Mouse (Mus musculus): ENCODE data around the gene Gm3033. TPM values are rescaled to one million over a fixed set of nuclear protein-coding genes. Genes with fewer than 3 reads are reported as not detected.
"Not testable (repeated sequence)": the region's sequence is repeated elsewhere in the genome, so short reads cannot be mapped to it uniquely, and the experiment has no call there.

The Gm3033 gene
- not detected in 2 replicates for polyA plus RNA-seq (2015; fragmentation: Nextera tagmentation; extraction: Ambion mirVana)

DNA sequence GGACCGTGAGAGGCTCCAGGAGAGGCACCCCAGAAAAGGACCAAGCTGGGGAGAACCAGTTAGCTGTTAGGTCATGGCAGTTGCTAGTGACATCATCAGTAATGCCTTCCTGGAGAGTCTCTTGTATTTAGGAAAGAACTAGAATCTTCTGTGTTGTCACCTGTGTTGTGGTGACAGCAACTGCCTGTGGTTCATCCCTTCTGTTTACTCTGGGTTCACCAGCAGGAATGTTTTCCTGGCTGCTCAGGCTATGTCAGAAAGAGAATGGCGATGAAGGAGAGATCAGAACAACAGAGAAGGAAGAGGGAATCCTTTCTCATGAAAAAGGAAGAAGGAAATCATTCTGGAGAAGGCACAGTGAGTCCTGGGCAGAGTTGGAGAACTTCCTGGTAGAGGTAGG lies at the start of gene Gm3033:
Gm3033 (plus strand) TSS at position 301 of the 400 bp plus-strand sequence.
- not testable (repeated sequence) for H3K9me3 ChIP-seq (replicated peaks; ENCODE audit: control insufficient read depth, low read length); H3K4me1 ChIP-seq (ENCODE audit: control insufficient read depth, low read depth, low read length); H3K27me3 ChIP-seq (ENCODE audit: control insufficient read depth, insufficient read depth, low read depth, low read length); H3K9ac ChIP-seq (ENCODE audit: low read depth, low read length); H3K36me3 ChIP-seq (ENCODE audit: control insufficient read depth, insufficient read depth); H3K4me3 ChIP-seq (ENCODE audit: low read depth, low read length); ATAC-seq (ENCODE audit: low read depth); H3K4me2 ChIP-seq (ENCODE audit: low read depth, low read length); H3K27ac ChIP-seq (ENCODE audit: low read length)
- no CpG with 5 or more reads among the region's 2 CpGs for WGBS (ENCODE audit: insufficient replicate concordance)

DNA sequence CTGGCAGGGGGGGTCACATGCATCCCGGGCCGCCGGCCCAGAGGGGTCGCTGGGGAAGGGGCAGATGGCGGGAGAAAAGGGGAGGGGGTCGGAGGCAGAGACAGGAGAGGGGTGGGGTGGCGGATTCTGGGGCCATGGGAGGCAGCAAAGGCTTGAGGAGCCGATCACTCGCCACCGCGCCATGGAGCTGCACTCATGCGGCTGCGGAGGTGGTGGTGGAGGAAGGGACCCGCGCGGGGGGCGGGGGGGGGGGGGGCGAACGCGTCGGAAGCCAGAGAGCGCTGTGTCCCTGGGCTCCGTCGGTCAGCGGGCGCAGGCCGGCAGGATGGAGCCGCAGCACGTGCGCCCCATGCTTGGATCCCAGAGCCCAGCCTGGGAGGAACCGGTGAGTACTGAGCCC lies 36.3 kb upstream of the Gm3033 start, which contains the start of gene Gm3002:
Gm3002 (plus strand) TSS at position 301 of the 400 bp plus-strand sequence.
- H3K9ac ChIP-seq (ENCODE audit: low read depth, low read length); H3K4me2 ChIP-seq (ENCODE audit: low read depth, low read length); H3K9me3 ChIP-seq (replicated peaks; ENCODE audit: control insufficient read depth, low read length); H3K4me3 ChIP-seq (ENCODE audit: low read depth, low read length); H3K36me3 ChIP-seq (ENCODE audit: control insufficient read depth, insufficient read depth); H3K27ac ChIP-seq (ENCODE audit: low read length); H3K4me1 ChIP-seq (ENCODE audit: control insufficient read depth, low read depth, low read length); ATAC-seq (ENCODE audit: low read depth); H3K27me3 ChIP-seq (ENCODE audit: control insufficient read depth, insufficient read depth, low read depth, low read length): not testable (repeated sequence)
- WGBS (ENCODE audit: insufficient replicate concordance) = no CpG with 5 or more reads among the region's 31 CpGs

DNA sequence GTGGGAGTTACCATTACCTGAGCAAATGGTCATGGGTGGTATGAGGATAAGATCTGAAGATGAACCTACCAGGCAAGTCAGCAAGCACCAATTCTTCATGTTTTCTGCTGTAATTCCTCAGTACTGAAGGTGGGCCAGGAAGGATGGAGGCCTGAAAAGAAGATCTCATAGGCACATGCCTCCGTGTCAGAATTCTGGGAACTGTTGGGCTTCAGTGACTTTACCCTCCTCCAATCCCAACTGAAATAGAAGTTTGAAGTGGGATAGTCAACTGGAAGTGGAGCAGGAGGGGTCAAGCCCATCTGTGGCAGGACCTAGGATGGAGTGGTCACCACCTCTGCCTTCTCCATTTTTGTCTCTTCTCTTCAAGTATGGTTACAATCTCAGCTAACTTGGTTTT lies 37.8 kb downstream of the Gm3033 start, which contains the start of gene Gm2916:
Gm2916 (plus strand) TSS at position 301 of the 400 bp plus-strand sequence.
- not testable (repeated sequence) for H3K9ac ChIP-seq (ENCODE audit: low read depth, low read length); ATAC-seq (ENCODE audit: low read depth); H3K4me2 ChIP-seq (ENCODE audit: low read depth, low read length); H3K9me3 ChIP-seq (replicated peaks; ENCODE audit: control insufficient read depth, low read length); H3K4me1 ChIP-seq (ENCODE audit: control insufficient read depth, low read depth, low read length); H3K36me3 ChIP-seq (ENCODE audit: control insufficient read depth, insufficient read depth); H3K27ac ChIP-seq (ENCODE audit: low read length); H3K27me3 ChIP-seq (ENCODE audit: control insufficient read depth, insufficient read depth, low read depth, low read length); H3K4me3 ChIP-seq (ENCODE audit: low read depth, low read length)
- WGBS (ENCODE audit: insufficient replicate concordance) = no CpG with 5 or more reads among the region's 1 CpGs

Other genes starting within 250 kb of the Gm3033 start
- gene Gm3012, start 211.7 kb upstream of the Gm3033 start, polyA plus RNA-seq (2015; fragmentation: Nextera tagmentation; extraction: Ambion mirVana) = not detected in 2 replicates
- gene Gm3020, start 194.2 kb upstream of the Gm3033 start, polyA plus RNA-seq (2015; fragmentation: Nextera tagmentation; extraction: Ambion mirVana) = not detected in 2 replicates
- not detected in 2 replicates for gene Gm3043, start 157.5 kb upstream of the Gm3033 start, polyA plus RNA-seq (2015; fragmentation: Nextera tagmentation; extraction: Ambion mirVana)
- gene Gm3002, start 36.2 kb upstream of the Gm3033 start, polyA plus RNA-seq (2015; fragmentation: Nextera tagmentation; extraction: Ambion mirVana) = not detected in 2 replicates
- gene Gm2916, start 37.9 kb downstream of the Gm3033 start, polyA plus RNA-seq (2015; fragmentation: Nextera tagmentation; extraction: Ambion mirVana) = not detected in 2 replicates
- gene Gm3029, start 85.5 kb downstream of the Gm3033 start, polyA plus RNA-seq (2015; fragmentation: Nextera tagmentation; extraction: Ambion mirVana) = not detected in 2 replicates
- gene Gm3095, start 117.3 kb downstream of the Gm3033 start, polyA plus RNA-seq (2015; fragmentation: Nextera tagmentation; extraction: Ambion mirVana) = not detected in 2 replicates
- gene Gm3099, start 152.1 kb downstream of the Gm3033 start, polyA plus RNA-seq (2015; fragmentation: Nextera tagmentation; extraction: Ambion mirVana) = not detected in 2 replicates
- gene Gm5796, start 177.7 kb downstream of the Gm3033 start, polyA plus RNA-seq (2015; fragmentation: Nextera tagmentation; extraction: Ambion mirVana) = not detected in 2 replicates
- not detected in 2 replicates for gene Gm3115, start 237.9 kb downstream of the Gm3033 start, polyA plus RNA-seq (2015; fragmentation: Nextera tagmentation; extraction: Ambion mirVana)